Mouse (Mus musculus): Measurements from ENCODE around the gene Grm8. TPM values are rescaled to one million over a fixed set of nuclear protein-coding genes. Genes with fewer than 3 reads are reported as not detected.
A peak's percentile ranks its signal among the peaks of the same experiment; 100 is the strongest.

Grm8 gene
- polyA plus RNA-seq, 2 experiments, result 1.1 to 1.8 TPM

GRCm38 (mm10) chr6:27965237-27965636, 169.7 kb downstream of the Grm8 start:
- no peak for ATAC-seq (ENCODE audit: low FRiP score, low read depth)
- WGBS, result 40% methylated on average over 2 of the region's 2 CpGs
- Histone ChIP-seq H3K4me3 (replicated peaks; ENCODE audit: low read length) (no peak overlapping the region), H3K9ac (ENCODE audit: low read depth, low read length, severe bottlenecking) (no peak overlapping the region), H3K27me3 (ENCODE audit: control insufficient read depth, insufficient read depth, low read length) (no peaks in the 10 kb centered on the region), H3K9me3 (ENCODE audit: control insufficient read depth, low read length) (no peaks in the 10 kb centered on the region), H3K27ac (replicated peaks; ENCODE audit: low read depth, low read length) (no peak overlapping the region), H3K4me2 (replicated peaks; ENCODE audit: low read depth, low read length, severe bottlenecking) (no peak overlapping the region), H3K36me3 (ENCODE audit: control insufficient read depth, insufficient read depth, low read length) (no peaks in the 10 kb centered on the region), H3K4me1 (ENCODE audit: control insufficient read depth, insufficient read depth, low read length) (no peaks in the 10 kb centered on the region)
- no peak for DNase-seq (ENCODE audit: low spot score)
- no peak for TF ChIP-seq POLR2A (IDR thresholded peaks at IDR 0.05; ENCODE audit: borderline replicate concordance, extremely low read depth, insufficient read depth, insufficient read length)

- Histone ChIP-seq H3K36me3 (ENCODE audit: control insufficient read depth, insufficient read depth, low read length) (no peaks in the 10 kb centered on the region), H3K9ac (ENCODE audit: low read depth, low read length, severe bottlenecking) (no peak overlapping the region), H3K4me1 (ENCODE audit: control insufficient read depth, insufficient read depth, low read length) (no peaks in the 10 kb centered on the region), H3K9me3 (ENCODE audit: control insufficient read depth, low read length) (no peaks in the 10 kb centered on the region), H3K4me2 (replicated peaks; ENCODE audit: low read depth, low read length, severe bottlenecking) (no peak overlapping the region), H3K27ac (replicated peaks; ENCODE audit: low read depth, low read length) (no peak overlapping the region), H3K27me3 (ENCODE audit: control insufficient read depth, insufficient read depth, low read length) (no peaks in the 10 kb centered on the region), H3K4me3 (replicated peaks; ENCODE audit: low read length) (no peak overlapping the region)
- WGBS, result 93% methylated on average over 1 of the region's 1 CpGs
- TF ChIP-seq POLR2A (IDR thresholded peaks at IDR 0.05; ENCODE audit: borderline replicate concordance, extremely low read depth, insufficient read depth, insufficient read length), result no peak
- ATAC-seq (ENCODE audit: low FRiP score, low read depth) (no peak), DNase-seq (ENCODE audit: low spot score) (no peak)
Observed at GRCm38 (mm10) chr6:27963887-27964286, 171.1 kb downstream of the Grm8 start.

DNA sequence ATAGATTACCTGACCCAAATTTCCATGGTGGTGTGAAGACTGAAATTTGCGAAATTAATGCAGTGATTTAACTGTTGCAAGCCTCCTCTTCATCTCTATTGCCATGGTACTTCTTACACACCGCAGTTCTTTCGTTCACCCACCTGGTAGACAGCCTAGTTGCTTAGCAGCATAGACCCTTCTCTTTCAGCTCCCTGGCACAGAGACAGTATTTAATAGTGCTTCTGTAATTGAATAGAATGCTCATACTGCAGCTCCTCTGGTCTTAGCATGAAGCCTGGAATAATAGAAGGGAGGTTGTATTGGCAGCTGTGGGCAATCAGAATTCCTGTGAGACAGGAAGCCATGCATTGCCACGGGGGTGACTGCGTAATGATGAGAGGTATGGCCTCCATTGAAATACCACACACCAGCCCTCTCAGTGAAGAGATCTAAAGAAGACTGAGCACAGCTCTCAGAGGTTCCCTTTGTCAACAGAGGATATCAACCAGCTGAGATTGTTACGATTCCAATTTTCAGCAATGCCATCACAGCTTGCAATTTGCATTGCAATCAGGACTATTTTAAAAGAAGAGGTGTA, 178.6 kb downstream of the Grm8 start:
- TF ChIP-seq POLR2A (IDR thresholded peaks at IDR 0.05; ENCODE audit: borderline replicate concordance, extremely low read depth, insufficient read depth, insufficient read length), result no peak
- Histone ChIP-seq H3K4me2 (replicated peaks; ENCODE audit: low read depth, low read length, severe bottlenecking) (no peak overlapping the region), H3K9ac (ENCODE audit: low read depth, low read length, severe bottlenecking) (no peak overlapping the region), H3K27ac (replicated peaks; ENCODE audit: low read depth, low read length) (no peak overlapping the region), H3K36me3 (ENCODE audit: control insufficient read depth, insufficient read depth, low read length) (no peaks in the 10 kb centered on the region), H3K9me3 (ENCODE audit: control insufficient read depth, low read length) (no peaks in the 10 kb centered on the region), H3K27me3 (ENCODE audit: control insufficient read depth, insufficient read depth, low read length) (no peaks in the 10 kb centered on the region), H3K4me3 (replicated peaks; ENCODE audit: low read length) (no peak overlapping the region), H3K4me1 (ENCODE audit: control insufficient read depth, insufficient read depth, low read length) (no peaks in the 10 kb centered on the region)
- 80% methylated on average over 6 of the region's 6 CpGs for WGBS
- ATAC-seq (ENCODE audit: low FRiP score, low read depth) (no peak), DNase-seq (ENCODE audit: low spot score) (no peak)

GRCm38 (mm10) chr6:27951433-27951832, 183.5 kb downstream of the Grm8 start:
- Histone ChIP-seq H3K9me3 (ENCODE audit: control insufficient read depth, low read length) (no peaks in the 10 kb centered on the region), H3K9ac (ENCODE audit: low read depth, low read length, severe bottlenecking) (no peak overlapping the region), H3K4me1 (ENCODE audit: control insufficient read depth, insufficient read depth, low read length) (no peaks in the 10 kb centered on the region), H3K27ac (replicated peaks; ENCODE audit: low read depth, low read length) (no peak overlapping the region), H3K4me3 (replicated peaks; ENCODE audit: low read length) (no peak overlapping the region), H3K4me2 (replicated peaks; ENCODE audit: low read depth, low read length, severe bottlenecking) (no peak overlapping the region), H3K27me3 (ENCODE audit: control insufficient read depth, insufficient read depth, low read length) (no peaks in the 10 kb centered on the region), H3K36me3 (ENCODE audit: control insufficient read depth, insufficient read depth, low read length) (no peaks in the 10 kb centered on the region)
- DNase-seq (ENCODE audit: low spot score) (no peak), ATAC-seq (ENCODE audit: low FRiP score, low read depth) (no peak)
- no peak for TF ChIP-seq POLR2A (IDR thresholded peaks at IDR 0.05; ENCODE audit: borderline replicate concordance, extremely low read depth, insufficient read depth, insufficient read length)
- 75% methylated on average over 5 of the region's 5 CpGs for whole genome bisulfite sequencing

- H3K27ac ChIP-seq (replicated peaks; ENCODE audit: low read depth, low read length), result no peak overlapping the region
- TF ChIP-seq POLR2A (IDR thresholded peaks at IDR 0.05; ENCODE audit: borderline replicate concordance, extremely low read depth, insufficient read depth, insufficient read length), result no peak
- ATAC-seq (ENCODE audit: low FRiP score, low read depth) (no peak), DNase-seq (ENCODE audit: low spot score) (no peak)
- H3K27me3 ChIP-seq (ENCODE audit: control insufficient read depth, insufficient read depth, low read length), result no peaks in the 10 kb centered on the region
- H3K9me3 ChIP-seq (ENCODE audit: control insufficient read depth, low read length), result no peaks in the 10 kb centered on the region
- H3K9ac ChIP-seq (ENCODE audit: low read depth, low read length, severe bottlenecking), result no peak overlapping the region
- no peak overlapping the region for H3K4me2 ChIP-seq (replicated peaks; ENCODE audit: low read depth, low read length, severe bottlenecking)
- no peak overlapping the region for H3K4me3 ChIP-seq (replicated peaks; ENCODE audit: low read length)
- H3K36me3 ChIP-seq (ENCODE audit: control insufficient read depth, insufficient read depth, low read length), result no peaks in the 10 kb centered on the region
- WGBS, result 49% methylated on average over 3 of the region's 3 CpGs
- H3K4me1 ChIP-seq (ENCODE audit: control insufficient read depth, insufficient read depth, low read length), result no peaks in the 10 kb centered on the region
Observed at GRCm38 (mm10) chr6:27928058-27928457, 206.9 kb downstream of the Grm8 start.

GRCm38 (mm10) chr6:27913281-27913680, 221.7 kb downstream of the Grm8 start:
- no peak for TF ChIP-seq POLR2A (IDR thresholded peaks at IDR 0.05; ENCODE audit: borderline replicate concordance, extremely low read depth, insufficient read depth, insufficient read length)
- WGBS, result 71% methylated on average over 1 of the region's 1 CpGs
- DNase-seq (ENCODE audit: low spot score), result peak; percentile 49

More at GRCm38 (mm10) chr6:27913281-27913680, 221.7 kb downstream of the Grm8 start:
- no peak overlapping the region for H3K27ac ChIP-seq (replicated peaks; ENCODE audit: low read depth, low read length)
- H3K4me3 ChIP-seq (replicated peaks; ENCODE audit: low read length), result no peak overlapping the region
- peaks cover 9% of the 10 kb centered on the region for H3K9me3 ChIP-seq (ENCODE audit: control insufficient read depth, low read length)
- no peak for ATAC-seq (ENCODE audit: low FRiP score, low read depth)
- no peaks in the 10 kb centered on the region for H3K27me3 ChIP-seq (ENCODE audit: control insufficient read depth, insufficient read depth, low read length)
- no peaks in the 10 kb centered on the region for H3K4me1 ChIP-seq (ENCODE audit: control insufficient read depth, insufficient read depth, low read length)
- no peak overlapping the region for H3K4me2 ChIP-seq (replicated peaks; ENCODE audit: low read depth, low read length, severe bottlenecking)
- H3K36me3 ChIP-seq (ENCODE audit: control insufficient read depth, insufficient read depth, low read length), result no peaks in the 10 kb centered on the region
- no peak overlapping the region for H3K9ac ChIP-seq (ENCODE audit: low read depth, low read length, severe bottlenecking)
